Mouse (Mus musculus) erythroid progenitor cell, adult 5-6 weeks (primary cell): ENCODE results near the gene Adgrb3. TPM values are rescaled to one million over a fixed set of nuclear protein-coding genes. Genes with fewer than 3 reads are reported as not detected.

Experiments
- ATAC-seq: replicated peaks from 2 replicates; pipeline ENCODE4 v1.8.0; 2016; ENCODE audit warnings: moderate number of reproducible peaks, mild to moderate bottlenecking, moderate TSS enrichment, inconsistent platforms; ENCODE audit not compliant: poor library complexity, low FRiP score, severe bottlenecking
- total RNA-seq, 2 experiments: library from RNA; stranded (forward) in 1 of 2; stranded (reverse) in 1 of 2; fragments of 150-400 nt in 1 of 2; fragments of 186-747, 209-891 nt in 1 of 2; gene quantifications; 2 replicates each; pipeline versions ENCODE4 v1.2.3 to v1.2.4; 2015 to 2017; ENCODE audit warnings: low replicate concordance in 2 of 2

Gene Adgrb3
- total RNA-seq, 2 experiments from 2014 or later, result not detected

DNA sequence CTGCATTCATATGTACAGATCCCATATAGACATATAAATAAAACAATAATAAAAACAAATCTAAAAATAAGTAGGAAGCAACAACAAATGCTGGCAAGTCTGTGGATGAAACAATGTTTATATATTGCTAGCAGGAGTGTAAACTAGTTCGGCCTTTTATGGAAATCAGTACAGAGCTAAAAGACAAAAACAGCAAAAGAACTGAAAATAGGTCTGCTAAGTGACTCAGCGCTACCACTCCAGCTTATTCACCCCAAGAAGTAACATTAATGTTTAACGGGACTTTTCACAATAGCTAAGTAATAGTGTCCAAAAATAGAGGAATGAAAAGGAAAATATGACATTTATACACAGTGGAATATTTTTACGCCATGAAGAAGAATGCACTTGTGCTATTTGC, 471.0 kb downstream of the Adgrb3 start:
- ATAC-seq, result no peak

DNA sequence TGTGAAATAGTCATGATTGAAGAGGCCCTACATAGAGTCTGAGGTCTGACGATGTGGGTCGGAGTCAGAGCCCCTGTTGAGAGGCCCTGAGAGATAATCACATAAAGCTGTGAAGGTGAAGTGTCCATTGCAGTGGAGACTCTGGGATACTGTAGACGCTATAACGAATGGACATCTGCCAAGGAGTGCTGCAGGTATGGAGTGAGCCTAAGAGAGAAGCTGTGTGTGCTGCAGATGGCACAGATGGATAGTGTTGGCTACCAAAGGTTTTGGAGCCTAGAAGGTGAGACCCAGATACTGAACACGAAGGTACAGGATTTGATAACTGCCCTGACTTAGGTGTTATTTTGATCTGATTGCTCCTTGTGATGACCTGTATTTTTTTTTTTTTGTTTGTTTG, 474.0 kb downstream of the Adgrb3 start:
- no peak for ATAC-seq

DNA sequence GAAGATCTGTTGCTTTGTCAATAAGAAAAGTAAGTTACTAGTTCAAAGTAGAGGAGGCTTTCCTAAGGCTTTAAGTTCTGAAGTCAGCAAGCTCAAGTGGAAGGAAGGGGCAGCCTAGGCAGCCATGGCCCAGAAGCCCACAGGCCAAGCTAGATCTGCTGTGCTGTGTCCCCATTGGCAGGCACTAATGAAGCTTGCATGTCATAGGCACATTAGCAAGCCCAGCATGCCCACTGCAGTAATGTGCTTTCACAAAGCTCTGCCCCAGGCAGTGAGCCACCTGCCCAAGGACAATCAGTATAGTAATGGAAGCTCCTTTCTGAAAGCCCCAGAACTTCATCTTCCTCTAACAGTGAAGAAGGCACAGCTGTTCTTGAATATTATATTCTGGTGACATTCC, 484.6 kb downstream of the Adgrb3 start:
- no peak for ATAC-seq

DNA sequence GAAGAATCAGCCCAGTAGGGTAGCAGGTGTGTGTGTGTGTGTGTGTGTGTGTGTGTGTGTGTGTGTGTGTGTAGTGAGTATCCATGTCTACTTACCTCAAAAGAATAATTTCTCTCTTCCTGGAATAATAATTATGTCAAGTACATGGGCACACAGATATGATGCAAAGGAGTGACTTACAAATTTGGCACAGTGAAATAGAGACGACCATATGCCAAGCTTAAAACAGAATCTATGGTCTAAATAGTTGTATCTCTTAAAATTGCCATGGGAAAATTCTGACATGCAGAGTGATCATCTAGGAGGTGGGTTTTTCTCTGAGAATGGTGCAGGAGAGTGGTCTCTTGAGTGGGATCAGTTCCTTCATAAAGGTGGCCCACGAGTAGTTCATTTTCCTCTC, 504.1 kb downstream of the Adgrb3 start:
- no peak for ATAC-seq

DNA sequence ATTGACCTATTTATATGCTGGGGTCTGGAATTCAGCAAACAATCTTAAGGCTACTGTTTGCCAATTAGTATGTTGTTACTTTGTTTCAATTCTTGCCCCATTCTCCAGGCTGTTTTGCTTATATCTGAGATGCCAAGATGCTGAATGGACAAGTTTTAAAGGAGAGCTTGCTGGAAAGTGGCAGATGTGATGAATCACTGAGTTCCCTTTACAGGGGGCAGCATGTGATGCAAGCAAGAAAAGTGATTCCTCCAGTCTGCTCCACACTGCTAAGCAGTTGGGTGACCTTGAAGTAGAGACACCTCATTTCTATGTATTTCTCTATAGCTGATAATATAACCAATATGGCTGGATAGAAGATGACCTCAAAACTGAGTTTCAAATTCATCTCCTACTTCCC, 512.4 kb downstream of the Adgrb3 start:
- no peak for ATAC-seq

DNA sequence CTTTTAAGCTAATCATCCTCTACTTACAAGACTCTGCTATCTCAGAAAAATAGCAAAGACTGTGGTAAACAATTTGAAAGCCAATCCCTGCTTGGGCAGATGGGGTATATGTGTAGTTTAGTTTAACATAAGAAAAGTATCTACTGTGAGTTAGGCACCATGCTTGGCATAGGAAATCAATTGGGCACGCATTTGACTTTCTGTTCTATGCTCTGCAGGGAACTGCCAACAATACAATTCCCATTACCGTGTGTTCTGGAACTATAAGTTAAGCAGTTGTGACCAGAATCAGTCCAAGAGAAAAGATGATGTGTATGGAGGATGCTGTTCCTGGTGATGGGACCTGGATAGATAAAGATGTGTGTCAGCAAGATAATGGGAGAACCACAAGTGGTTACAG, 517.2 kb downstream of the Adgrb3 start:
- no peak for ATAC-seq

DNA sequence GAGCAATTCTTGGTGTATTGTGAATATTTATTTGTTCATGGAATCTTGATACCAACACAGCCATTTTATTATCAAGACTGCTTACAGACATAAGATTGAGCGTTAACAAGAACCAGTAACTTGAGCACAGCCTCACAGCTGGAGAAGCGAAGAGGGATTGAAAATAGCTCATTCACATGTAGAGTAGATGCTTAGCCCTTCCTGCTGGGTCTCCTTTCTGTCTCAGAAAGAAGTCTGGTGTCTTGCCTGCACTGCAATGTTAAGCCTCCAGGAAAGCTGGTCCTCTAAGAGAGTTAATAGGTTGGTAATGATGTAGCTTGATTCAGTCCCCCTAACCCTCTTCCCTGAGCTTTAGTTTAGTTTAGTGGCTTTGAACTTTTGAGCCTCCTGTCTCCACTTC, 519.4 kb downstream of the Adgrb3 start:
- no peak for ATAC-seq

DNA sequence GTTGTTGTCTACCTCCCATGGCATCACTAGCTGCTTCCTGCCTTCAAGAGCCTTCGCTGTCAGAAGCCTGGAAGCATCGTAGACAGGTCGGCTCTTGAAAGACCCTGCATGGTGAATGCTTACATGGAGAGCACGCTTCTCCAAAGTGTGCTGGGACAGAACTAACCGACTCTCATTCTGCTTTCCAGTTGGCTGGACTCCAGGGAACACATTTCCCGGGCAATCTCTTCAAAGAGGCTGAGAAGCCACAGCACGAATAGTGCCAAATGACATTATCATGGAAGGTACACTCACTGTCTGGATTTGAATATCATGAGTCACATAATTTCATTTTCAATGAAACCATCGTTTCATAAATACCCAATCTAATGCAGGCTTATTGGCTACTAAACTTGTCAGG, 548.0 kb downstream of the Adgrb3 start:
- ATAC-seq, result no peak

DNA sequence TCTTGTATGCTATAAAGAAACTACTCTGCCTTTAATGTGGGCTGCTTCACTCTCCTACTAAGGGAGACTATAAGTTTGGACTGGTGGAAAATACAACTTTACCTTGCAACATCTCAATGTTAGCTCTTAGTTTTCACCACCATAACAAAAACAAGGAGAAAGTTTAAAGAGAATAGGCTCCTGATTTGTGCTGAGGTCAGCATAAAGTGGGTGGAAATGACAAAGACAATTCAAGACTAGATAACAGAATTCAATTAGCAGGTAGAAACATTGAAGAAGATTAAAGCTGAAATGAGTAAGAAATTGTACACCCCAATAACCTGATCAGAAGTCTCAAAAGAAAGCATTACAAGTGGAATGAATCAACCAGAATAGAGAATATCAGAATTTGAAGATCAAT, 578.9 kb downstream of the Adgrb3 start:
- ATAC-seq, result no peak

DNA sequence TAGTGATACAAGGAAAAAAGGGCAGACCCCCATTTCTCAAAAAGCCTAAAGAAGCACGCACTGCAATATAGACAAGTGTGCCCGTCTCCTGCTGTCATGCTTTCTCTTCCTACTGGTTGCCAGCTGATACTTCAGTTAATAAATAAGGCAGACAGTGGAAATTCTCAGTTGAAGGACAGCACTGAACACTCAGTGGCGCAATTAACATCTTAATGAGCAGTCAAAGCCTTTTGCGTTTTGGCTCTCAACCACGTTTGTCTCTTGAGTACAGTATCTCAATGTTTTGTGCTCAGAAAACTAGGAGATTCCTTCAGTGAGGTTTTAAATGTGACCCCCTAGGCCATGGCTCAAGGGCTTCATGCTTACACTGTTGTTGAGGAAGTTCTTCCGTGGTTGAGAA, 587.1 kb downstream of the Adgrb3 start:
- no peak for ATAC-seq

DNA sequence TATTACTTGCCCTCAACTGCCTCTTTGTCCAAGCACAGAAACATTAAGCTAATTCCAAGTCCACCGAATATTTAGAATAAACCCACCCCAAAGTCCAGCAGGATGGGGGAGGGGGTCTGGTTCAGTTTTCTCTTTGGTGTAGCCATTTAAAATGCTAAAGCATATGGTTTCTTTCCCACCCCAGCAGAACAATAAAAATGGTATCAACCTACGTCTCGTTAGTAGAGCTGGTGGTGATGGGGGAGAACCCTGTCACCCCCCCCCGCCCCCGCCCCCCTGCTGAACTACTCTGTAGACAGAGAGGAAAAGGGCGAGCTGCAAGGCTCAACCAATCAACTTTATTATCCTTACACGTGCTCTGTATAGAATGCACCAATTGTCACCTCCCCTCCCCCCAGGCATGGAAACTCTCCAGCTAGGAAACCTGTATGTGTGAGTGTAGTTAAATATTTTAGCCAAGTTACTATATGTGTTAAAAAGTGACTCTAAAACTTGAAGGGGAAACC, 600.2 kb downstream of the Adgrb3 start:
- ATAC-seq, result no peak

DNA sequence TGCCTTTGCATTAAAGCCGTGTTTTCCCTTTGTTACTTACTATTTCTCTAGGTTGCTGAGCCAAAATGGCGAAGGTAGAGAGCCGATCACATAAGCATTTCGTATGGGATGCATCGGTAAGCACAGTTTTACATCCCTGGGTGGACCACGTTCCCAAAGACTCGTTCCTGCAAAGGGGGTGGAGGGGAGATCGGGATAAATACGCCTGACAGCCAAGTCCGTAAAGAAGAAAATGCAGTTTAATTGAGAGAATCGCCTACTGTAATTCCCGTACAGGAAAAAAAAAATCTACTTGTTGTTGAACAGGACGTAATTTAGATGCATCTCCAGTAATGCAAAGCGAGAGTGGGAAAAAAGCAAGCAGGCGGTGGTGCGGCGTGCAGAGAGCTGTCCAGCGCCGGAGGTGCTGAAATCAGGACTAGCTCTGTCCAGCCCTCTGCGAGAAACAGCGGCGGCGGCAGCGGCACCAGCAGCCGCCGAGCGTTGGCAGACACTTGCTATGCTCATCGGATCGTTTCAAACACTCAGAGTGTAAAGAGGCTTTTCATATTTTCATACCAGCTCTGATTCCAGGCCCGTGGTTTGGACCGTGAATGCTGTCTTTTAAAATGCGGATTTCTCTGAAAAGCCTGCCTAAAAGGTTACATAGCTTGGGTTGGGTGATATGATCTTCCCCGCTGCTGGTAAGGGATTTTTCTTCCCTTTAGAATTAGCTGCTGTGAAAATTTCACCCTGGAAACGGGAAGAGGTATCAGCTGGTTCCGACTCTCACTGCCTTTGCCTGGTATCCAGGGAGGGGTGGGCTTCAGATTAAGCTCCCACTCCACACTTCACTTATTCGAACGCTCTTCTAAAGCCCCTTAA, 600.9 kb downstream of the Adgrb3 start:
- ATAC-seq, result no peak

DNA sequence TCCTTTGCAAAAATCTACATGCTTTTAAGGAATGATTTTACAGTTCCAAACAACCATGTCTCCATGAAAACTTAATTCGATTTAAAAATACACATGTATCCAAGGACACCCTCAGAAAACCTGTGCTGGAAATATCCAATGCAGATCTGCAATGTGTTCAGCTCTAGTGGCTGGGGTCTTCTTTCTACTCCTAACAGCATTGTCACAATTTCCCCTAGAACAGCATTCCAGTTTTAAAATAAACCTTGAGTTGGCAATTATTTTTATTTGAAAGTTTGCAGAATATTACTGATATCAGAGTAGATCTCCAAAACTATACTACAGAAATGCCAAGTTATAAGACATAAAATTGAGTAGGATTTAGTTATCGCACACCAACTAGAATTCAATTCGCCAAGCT, 601.6 kb downstream of the Adgrb3 start:
- ATAC-seq, result no peak

DNA sequence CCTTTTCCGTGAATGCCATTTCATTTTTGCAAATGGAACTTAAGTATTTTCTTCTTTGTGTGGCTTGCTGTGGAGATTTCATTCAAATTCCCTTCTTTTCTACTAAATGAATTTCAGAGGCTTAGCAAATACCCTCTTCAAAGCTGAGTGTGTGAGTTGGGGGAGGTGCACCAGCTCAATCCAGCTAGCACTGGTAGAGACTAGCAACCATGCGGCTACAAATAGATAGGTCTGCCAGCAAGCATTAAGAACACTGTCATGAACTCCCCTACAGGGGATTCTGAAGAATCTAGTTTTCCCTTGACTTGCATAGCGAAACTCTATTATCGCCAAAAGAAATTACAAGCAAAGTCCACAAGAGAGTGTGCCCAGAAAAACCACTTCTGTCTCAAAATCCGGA, 624.9 kb downstream of the Adgrb3 start:
- ATAC-seq, result no peak

DNA sequence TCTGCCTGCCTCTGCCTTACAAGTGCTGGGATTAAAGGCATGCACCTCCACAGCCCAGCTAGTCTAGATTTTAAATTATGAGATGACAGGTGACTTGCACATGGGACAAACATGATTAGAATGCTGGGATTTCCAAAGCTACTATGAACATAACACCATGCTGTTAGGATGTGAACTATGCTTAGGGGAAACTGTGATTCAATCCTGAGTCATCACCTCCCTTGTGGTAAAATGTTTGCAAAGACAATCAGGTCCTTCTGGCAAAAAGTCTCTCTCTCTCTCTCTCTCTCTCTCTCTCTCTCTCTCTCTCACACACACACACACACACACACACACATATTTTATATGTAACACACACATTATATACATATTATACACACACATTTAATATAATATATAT, 630.1 kb downstream of the Adgrb3 start:
- no peak for ATAC-seq

DNA sequence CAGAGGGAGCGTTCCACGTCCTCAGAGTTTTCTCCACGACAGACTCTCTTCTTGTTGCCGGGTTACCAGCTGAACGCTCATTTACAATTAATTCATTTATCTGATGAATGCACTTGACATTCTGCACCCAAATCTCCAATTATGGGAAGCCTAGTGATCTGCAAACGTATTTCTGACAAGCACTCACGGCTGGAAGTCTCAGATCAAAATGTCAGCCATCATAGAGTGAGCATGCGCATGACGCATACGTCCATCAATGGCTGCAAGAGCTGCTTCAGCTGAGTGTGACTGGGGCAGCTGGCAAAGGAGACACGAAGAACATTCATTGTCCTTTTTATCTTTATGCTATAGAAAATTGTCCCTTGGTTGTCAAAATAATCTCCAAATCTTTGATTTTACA, 637.5 kb downstream of the Adgrb3 start:
- no peak for ATAC-seq

DNA sequence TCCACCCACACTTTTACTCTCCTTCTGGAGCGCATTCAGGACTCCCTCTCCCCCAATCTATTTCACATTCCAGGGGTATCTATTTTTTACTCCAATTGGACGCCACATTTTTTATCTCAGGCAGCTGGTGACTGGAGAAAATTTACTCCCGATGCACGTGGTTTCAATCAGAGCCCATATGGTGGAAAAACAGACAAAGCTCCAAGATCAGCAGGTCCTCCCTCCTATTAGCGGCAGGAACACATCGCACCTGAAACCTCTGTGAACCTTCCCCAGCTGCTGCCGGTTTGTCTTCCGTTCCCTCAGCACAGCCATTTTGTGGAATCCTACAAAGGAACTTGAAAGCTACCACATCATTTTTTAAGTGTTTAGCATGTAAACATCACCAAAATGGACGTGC, 640.2 kb downstream of the Adgrb3 start:
- ATAC-seq, result no peak

DNA sequence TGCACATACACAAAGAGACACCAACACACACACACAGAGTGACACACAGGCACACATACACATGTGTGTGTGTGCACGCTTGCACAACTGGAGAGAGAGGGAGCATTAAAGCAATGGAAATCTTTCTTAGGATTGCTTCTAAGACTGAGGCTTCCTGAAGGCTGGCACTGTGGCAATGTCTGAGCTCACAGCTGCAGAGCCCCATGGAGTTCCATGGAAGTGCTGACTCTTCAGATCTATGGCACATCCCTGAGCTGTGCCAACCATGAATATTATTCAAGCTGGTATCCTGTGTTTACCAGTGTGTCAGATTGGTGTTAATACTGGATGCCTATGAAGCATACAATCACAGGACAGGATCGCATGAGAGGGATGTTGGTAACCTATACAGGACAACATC, 643.6 kb downstream of the Adgrb3 start:
- ATAC-seq, result no peak

DNA sequence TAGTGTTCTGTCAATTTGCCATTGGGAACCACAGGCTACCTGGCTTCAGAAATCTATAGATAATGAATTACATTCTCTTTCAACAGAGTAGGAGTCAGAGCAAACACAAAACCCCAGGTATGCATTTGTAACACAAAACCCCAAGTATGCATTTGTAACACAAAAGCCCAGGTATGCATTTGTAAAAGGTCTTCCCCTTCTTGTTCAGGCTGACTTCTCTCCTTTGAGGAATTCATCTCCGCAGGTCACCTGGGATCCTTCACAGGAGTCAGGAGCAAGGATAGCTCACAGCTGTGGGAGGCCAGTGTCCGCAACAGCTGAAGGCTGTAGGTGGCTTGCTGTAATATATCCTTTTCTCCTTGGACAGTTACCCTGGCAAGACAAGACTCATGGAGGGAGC, 647.6 kb downstream of the Adgrb3 start:
- ATAC-seq, result no peak

DNA sequence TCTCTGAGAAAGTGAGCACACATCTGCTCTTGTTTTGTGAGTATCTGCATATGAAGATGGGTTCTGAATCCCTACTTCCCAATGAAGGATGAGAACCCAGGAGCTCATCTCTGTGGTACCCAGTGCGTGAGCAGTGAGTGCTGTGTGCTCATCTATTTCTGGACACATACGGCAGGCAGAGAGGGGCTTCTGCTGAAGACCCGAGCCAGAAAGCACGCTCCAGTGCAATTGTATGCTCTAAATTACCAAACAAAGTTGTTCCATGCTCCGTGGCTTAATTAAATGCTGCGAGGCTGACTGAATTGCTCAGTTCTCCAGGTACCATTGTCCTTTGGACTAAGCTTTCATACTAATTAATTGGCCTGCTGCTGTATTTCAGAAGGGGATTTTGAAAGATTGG, 648.9 kb downstream of the Adgrb3 start:
- no peak for ATAC-seq

DNA sequence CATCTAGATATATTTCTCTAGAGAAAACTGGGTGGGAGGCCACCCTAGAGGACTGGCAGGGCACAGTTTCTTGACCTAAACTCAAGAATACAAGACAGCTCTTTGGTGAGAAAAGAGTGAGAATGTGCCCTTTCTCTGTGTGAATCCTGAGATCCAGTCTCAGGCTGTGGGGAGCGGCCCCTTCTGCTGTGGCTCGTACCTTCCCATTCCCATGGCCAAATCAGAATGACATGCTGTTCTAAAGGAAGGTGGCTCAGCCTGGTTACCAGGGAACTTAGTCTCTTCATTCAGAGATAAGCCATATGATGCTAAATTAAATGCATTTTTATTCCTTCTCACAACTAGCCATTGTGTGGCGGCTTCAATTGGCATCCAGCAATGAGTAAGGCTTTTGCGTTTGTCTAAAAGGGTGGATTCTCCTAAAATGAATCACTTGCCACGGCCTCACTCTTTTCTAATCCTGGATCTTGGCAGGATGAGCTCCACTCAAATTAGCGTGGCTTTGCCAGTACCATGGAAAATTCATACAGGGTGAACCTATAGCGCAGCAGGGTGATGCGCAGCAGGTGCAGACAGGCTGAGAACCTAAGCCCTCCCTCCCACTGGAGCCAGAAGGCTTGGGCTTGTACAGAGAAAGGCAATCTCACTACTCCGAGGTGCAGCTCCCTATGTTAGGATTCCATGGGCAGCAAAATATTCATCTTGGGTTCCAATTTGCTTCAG, 649.5 kb downstream of the Adgrb3 start:
- no peak for ATAC-seq
